Mouse (Mus musculus) CH12.LX (cell line): Measurements from ENCODE around the gene Zbtb48. TPM values are rescaled to one million over a fixed set of nuclear protein-coding genes. Genes with fewer than 3 reads are reported as not detected.

Source experiments
- DNase-seq: peaks from one replicate; pipeline ENCODE4 v3.0.0-alpha.2; 2013; ENCODE audit errors: extremely low read depth
- H3K27ac ChIP-seq: 2 replicates; pipeline ENCODE4 v1.5.1; 2012; ENCODE audit warnings: low read depth, mild to moderate bottlenecking, control low read depth, moderate library complexity; ENCODE audit not compliant: insufficient read depth
- H3K27me3 ChIP-seq: replicated peaks from 2 replicates; pipeline ENCODE3; 2012; ENCODE audit warnings: inconsistent platforms
- H3K36me3 ChIP-seq, 2 experiments: replicated peaks in 1 of 2; 2 replicates each; pipeline versions ENCODE3 to v1.6.1; 2012; ENCODE audit warnings: inconsistent platforms in 1 of 2, low read length in 1 of 2, mild to moderate bottlenecking in 1 of 2, mixed read lengths in 1 of 2, moderate library complexity in 1 of 2; ENCODE audit not compliant: control insufficient read depth in 1 of 2, insufficient read depth in 1 of 2
- H3K4me1 ChIP-seq, 2 experiments: 2 replicates each; pipeline ENCODE4 v1.6.1; 2012; ENCODE audit warnings: inconsistent platforms in 1 of 2, moderate library complexity in 1 of 2; ENCODE audit not compliant: insufficient read depth in 2 of 2, control insufficient read depth in 1 of 2
- H3K4me2 ChIP-seq: 2 replicates; pipeline ENCODE4 v1.6.1; 2012; ENCODE audit warnings: low read depth, mild to moderate bottlenecking, control low read depth; ENCODE audit not compliant: poor library complexity, insufficient read depth, severe bottlenecking
- H3K4me3 ChIP-seq, 3 experiments: fragments of 150-350 bp in 1 of 3; sonication (generic) in 1 of 3; replicated peaks in 1 of 3; 2 replicates each; pipeline versions ENCODE3 to v1.5.1; 2011 to 2012; ENCODE audit warnings: low read depth in 2 of 3, low read length in 2 of 3, mild to moderate bottlenecking in 2 of 3, moderate library complexity in 2 of 3, control low read depth in 1 of 3, improper control_type of control experiment in 1 of 3, inconsistent platforms in 1 of 3, mixed read lengths in 1 of 3; ENCODE audit not compliant: poor library complexity in 1 of 3
- H3K79me2 ChIP-seq: replicated peaks from 2 replicates; pipeline ENCODE4 v1.6.1; 2012; ENCODE audit warnings: mild to moderate bottlenecking, moderate library complexity; ENCODE audit not compliant: control insufficient read depth, poor library complexity, insufficient read depth, severe bottlenecking; ENCODE audit errors: extremely low read depth
- H3K9ac ChIP-seq: 2 replicates; pipeline ENCODE4 v1.6.1; 2012; ENCODE audit warnings: low read depth, mild to moderate bottlenecking, control low read depth, moderate library complexity; ENCODE audit not compliant: insufficient read depth
- H3K9me3 ChIP-seq: replicated peaks from 2 replicates; pipeline ENCODE3; 2012; ENCODE audit warnings: low read length, inconsistent platforms, mixed read lengths
- CTCF ChIP-seq, 2 experiments: IDR thresholded peaks in 1 of 2; conservative IDR thresholded peaks in 1 of 2; 2 replicates each; pipeline ENCODE4 v1.5.1; 2011 to 2012; ENCODE audit warnings: low read depth in 2 of 2, low read length in 2 of 2, improper control_type of control experiment in 1 of 2, inconsistent platforms in 1 of 2, mild to moderate bottlenecking in 1 of 2, moderate library complexity in 1 of 2
- E2F4 ChIP-seq: IDR thresholded peaks from 2 replicates; pipeline ENCODE4 v1.6.1; 2011; ENCODE audit warnings: low read depth, low read length, improper control_type of control experiment; ENCODE audit not compliant: insufficient replicate concordance
- ELF1 ChIP-seq: IDR thresholded peaks from 2 replicates; pipeline ENCODE4 v1.6.1; 2014; ENCODE audit warnings: low read depth, mild to moderate bottlenecking, inconsistent platforms, low read length, improper control_type of control experiment
- EP300 ChIP-seq: IDR thresholded peaks from 2 replicates; pipeline ENCODE4 v1.6.1; 2011; ENCODE audit warnings: low read length, improper control_type of control experiment
- ETS1 ChIP-seq: conservative IDR thresholded peaks from 2 replicates; pipeline ENCODE4 v1.6.1; 2012; ENCODE audit warnings: low read depth, mild to moderate bottlenecking, inconsistent platforms, low read length, improper control_type of control experiment, moderate library complexity
- JUN ChIP-seq: IDR thresholded peaks from 2 replicates; pipeline ENCODE4 v1.6.1; 2011; ENCODE audit warnings: low read depth, mild to moderate bottlenecking, low read length, improper control_type of control experiment, moderate library complexity; ENCODE audit not compliant: insufficient read depth
- JUND ChIP-seq: conservative IDR thresholded peaks from 2 replicates; pipeline ENCODE4 v1.6.1; 2011; ENCODE audit warnings: low read depth, low read length, improper control_type of control experiment
- KAT2A ChIP-seq: IDR thresholded peaks from 2 replicates; pipeline ENCODE4 v1.6.1; 2012; ENCODE audit warnings: low read length, improper control_type of control experiment, inconsistent platforms; ENCODE audit not compliant: insufficient replicate concordance
- MAFK ChIP-seq: IDR thresholded peaks from 2 replicates; pipeline ENCODE4 v1.6.1; 2011; ENCODE audit warnings: low read length, improper control_type of control experiment; ENCODE audit not compliant: insufficient replicate concordance
- MAZ ChIP-seq: IDR thresholded peaks from 2 replicates; pipeline ENCODE4 v1.6.1; 2012; ENCODE audit warnings: low read depth, mild to moderate bottlenecking, inconsistent platforms, low read length, improper control_type of control experiment, moderate library complexity
- MEF2A ChIP-seq: IDR thresholded peaks from 2 replicates; pipeline ENCODE4 v1.6.1; 2014; ENCODE audit warnings: low read depth, mild to moderate bottlenecking, inconsistent platforms, low read length, improper control_type of control experiment, borderline replicate concordance
- MXI1 ChIP-seq: IDR thresholded peaks from 2 replicates; pipeline ENCODE4 v1.6.1; 2011; ENCODE audit warnings: mild to moderate bottlenecking, low read depth, low read length, improper control_type of control experiment
- NELFE ChIP-seq: IDR thresholded peaks from 2 replicates; pipeline ENCODE4 v1.6.1; 2011; ENCODE audit warnings: low read depth, low read length, improper control_type of control experiment
- NRF1 ChIP-seq: IDR thresholded peaks from 2 replicates; pipeline ENCODE4 v1.6.1; 2014; ENCODE audit warnings: low read depth, mild to moderate bottlenecking, inconsistent platforms, low read length, improper control_type of control experiment, moderate library complexity
- PAX5 ChIP-seq: IDR thresholded peaks from 2 replicates; pipeline ENCODE4 v1.6.1; 2012; ENCODE audit warnings: low read length, inconsistent platforms, mixed read lengths
- POLR2A ChIP-seq: IDR thresholded peaks from 2 replicates; pipeline ENCODE4 v1.6.1; 2011; ENCODE audit warnings: low read depth, mild to moderate bottlenecking, improper control_type of control experiment, low read length
- POLR2AphosphoS2 ChIP-seq: IDR thresholded peaks from 2 replicates; pipeline ENCODE4 v1.6.1; 2011; ENCODE audit warnings: low read depth, low read length, improper control_type of control experiment
- RAD21 ChIP-seq: IDR thresholded peaks from 2 replicates; pipeline ENCODE4 v1.6.1; 2011; ENCODE audit warnings: low read depth, mild to moderate bottlenecking, low read length, improper control_type of control experiment, moderate library complexity
- SMC3 ChIP-seq: IDR thresholded peaks from 2 replicates; pipeline ENCODE4 v1.6.1; 2011; ENCODE audit warnings: low read depth, low read length, improper control_type of control experiment
- TBP ChIP-seq: conservative IDR thresholded peaks from 2 replicates; pipeline ENCODE4 v1.6.1; 2011; ENCODE audit warnings: low read depth, low read length, improper control_type of control experiment
- UBTF ChIP-seq: IDR thresholded peaks from 2 replicates; pipeline ENCODE4 v1.6.1; 2012; ENCODE audit warnings: low read depth, mild to moderate bottlenecking, inconsistent platforms, low read length, improper control_type of control experiment, moderate library complexity
- USF1 ChIP-seq: IDR thresholded peaks from 2 replicates; pipeline ENCODE4 v1.6.1; 2014; ENCODE audit warnings: low read depth, mild to moderate bottlenecking, inconsistent platforms, low read length, improper control_type of control experiment
- USF2 ChIP-seq: conservative IDR thresholded peaks from 2 replicates; pipeline ENCODE4 v1.6.1; 2011; ENCODE audit warnings: low read depth, low read length, improper control_type of control experiment
- ZKSCAN1 ChIP-seq: IDR thresholded peaks from 2 replicates; pipeline ENCODE4 v1.6.1; 2012; ENCODE audit warnings: low read depth, inconsistent platforms, low read length, improper control_type of control experiment, borderline replicate concordance
- dilution Hi-C: fragments of 300-500 bp; cut with MboI; formaldehyde crosslinking; loops from 2 replicates; pipeline ENCODE4 v1.14.3; 2020; ENCODE audit warnings: low sequenced_read_pairs; ENCODE audit not compliant: extremely low pct_unique_long_range_greater_than_20kb, extremely low pct_ligation_motif_present
- in situ Hi-C: fragments of 300-500 bp; cut with MboI; formaldehyde crosslinking; loops from 3 replicates; pipeline ENCODE4 v1.14.3; 2019; ENCODE audit warnings: low sequenced_read_pairs, low pct_ligation_motif_present, low pct_unique_long_range_greater_than_20kb, mixed read lengths
- polyA plus RNA-seq: library from polyadenylated mRNA; unstranded; fragments of >175 nt; gene quantifications from 2 replicates; pipeline ENCODE4 v1.2.1, GENCODE M21; 2012; ENCODE audit warnings: low read depth; ENCODE audit not compliant: insufficient read length
- total RNA-seq, 2 experiments: library from RNA; depleted of rRNA; stranded (reverse); fragments of 300-350 nt in 1 of 2; fragments of >200 nt in 1 of 2; gene quantifications; 2 replicates each; pipeline ENCODE4 v1.2.3; 2012 to 2014

The Zbtb48 gene
- total and polyA plus RNA-seq, 3 experiments = 7.4 to 13.6 (median 10.5) TPM

GRCm38 (mm10) chr4:151981363-151981762 is 46.1 kb downstream of the Zbtb48 start:
- H3K4me2 ChIP-seq = no peak overlapping the region

GRCm38 (mm10) chr4:151980699-151981098 is 46.8 kb downstream of the Zbtb48 start:
- Histone ChIP-seq H3K9me3 (no peaks in the 10 kb centered on the region), H3K36me3 (peaks cover 69 to 89% of the 10 kb centered on the region in 2 experiments), H3K27ac (no peak overlapping the region), H3K4me3 (no peak overlapping the region), H3K27me3 (no peaks in the 10 kb centered on the region)
- dilution Hi-C loops = no loop called here
- in situ Hi-C loops = no loop called here
- TF ChIP-seq CTCF (conservative IDR thresholded peaks at IDR 0.05 in 1 of 2, IDR thresholded peaks at IDR 0.05 in 1 of 2; ENCODE audit: low read depth in 2 of 2, low read length in 2 of 2) (peak in 1 of 2 experiments; percentile 41; a peak in 2 of 4 replicates), E2F4 (no peak)
- TF ChIP-seq, all 38 proteins: peak for 1
- no peak overlapping the region for H3K9ac ChIP-seq
- H3K4me2 ChIP-seq = no peak overlapping the region
- DNase-seq = peak; percentile 12
- H3K4me1 ChIP-seq = peaks cover 3 to 6% of the 10 kb centered on the region in 2 experiments; a peak in 3 of 4 replicates
- no peaks in the 10 kb centered on the region for H3K79me2 ChIP-seq

More at GRCm38 (mm10) chr4:151981363-151981762, 46.1 kb downstream of the Zbtb48 start:
- H3K27ac ChIP-seq = no peak overlapping the region
- peaks cover 3 to 11% of the 10 kb centered on the region in 2 experiments; a peak in 3 of 4 replicates for H3K4me1 ChIP-seq
- no peak for TF ChIP-seq USF2
- TF ChIP-seq ETS1 = no peak
- TF ChIP-seq KAT2A = no peak
- TF ChIP-seq ELF1 = no peak
- TF ChIP-seq USF1 = no peak
- no peak for TF ChIP-seq EP300
- no peak for TF ChIP-seq JUN
- TF ChIP-seq NRF1 = no peak
- no peak for TF ChIP-seq POLR2A
- peak; percentile 82 for TF ChIP-seq RAD21
- TF ChIP-seq POLR2AphosphoS2 = no peak
- no peak for TF ChIP-seq TBP
- TF ChIP-seq MEF2A = no peak
- TF ChIP-seq NELFE = no peak
- TF ChIP-seq CTCF (conservative IDR thresholded peaks at IDR 0.05 in 1 of 2, IDR thresholded peaks at IDR 0.05 in 1 of 2; ENCODE audit: low read depth in 2 of 2, low read length in 2 of 2) = peak; percentile 91 to 98
- no peak for TF ChIP-seq UBTF
- no peak for TF ChIP-seq MXI1
- TF ChIP-seq E2F4 = no peak
- no peak for TF ChIP-seq JUND
- TF ChIP-seq MAFK = no peak
- TF ChIP-seq SMC3 = peak; percentile 73
- no peak for TF ChIP-seq MAZ
- no peak for TF ChIP-seq ZKSCAN1
- no peak for TF ChIP-seq PAX5
- TF ChIP-seq, all 38 proteins: peak for 3
- in situ Hi-C loops = no loop called here
- DNase-seq = peak; percentile 56
- H3K79me2 ChIP-seq = 0 out of 2 replicates have a peak, but pooled peaks cover 2% of the 10 kb centered on the region
- H3K9me3 ChIP-seq = no peaks in the 10 kb centered on the region
- dilution Hi-C loops = no loop called here
- H3K4me3 ChIP-seq = no peak overlapping the region
- peaks cover 74 to 91% of the 10 kb centered on the region in 2 experiments for H3K36me3 ChIP-seq
- no peaks in the 10 kb centered on the region for H3K27me3 ChIP-seq
- H3K9ac ChIP-seq = no peak overlapping the region
